Mouse (Mus musculus) Patski (cell line): ENCODE measurements at regions not wholly inside any gene's neighbourhood (a gene's known extent, or its start where the extent isn't known, plus 50 kb on each side); places are given as distances from the start of the nearest gene placed in this dataset.

ENCODE experiments used
- ATAC-seq: fragments of 100-300 bp; one replicate; pipeline ENCODE4 v1.8.0; 2021
- CTCF ChIA-PET: fragments of 350-600 bp; sonication (Branson Sonifier 250); formaldehyde crosslinking; loops from one replicate; lab custom pipeline; 2022; ENCODE audit warnings: inconsistent platforms; lab: Charles Lee
- POLR2A ChIA-PET: fragments of 350-600 bp; sonication (Branson Sonifier 250); formaldehyde crosslinking; loops from one replicate; lab custom pipeline; 2022; ENCODE audit warnings: antibody characterized with exemption, inconsistent platforms; lab: Charles Lee
- DNase-seq: peaks from one replicate; pipeline ENCODE4 v3.0.0-alpha.2; 2011; ENCODE audit warnings: low read depth, low spot score
- H3K27me3 ChIP-seq: fragments of 371-371 bp; one replicate; pipeline ENCODE4 v1.5.1; 2021
- CTCF ChIP-seq: fragments of 100-300 bp; IDR thresholded peaks from one replicate; pipeline ENCODE4 v1.5.1; 2021
- in situ Hi-C: fragments of 300-500 bp; cut with MboI; formaldehyde crosslinking; loops from 3 replicates; pipeline ENCODE4 v1.11.1; 2018; ENCODE audit warnings: low pct_unique_long_range_greater_than_20kb, mixed read lengths

GRCm38 (mm10) chr5:80938791-80939190, 81.1 kb upstream of the Adgrl3 start:
- TF ChIP-seq CTCF, result no peak
- ChIA-PET POLR2A (no interaction called here), CTCF (no interaction called here)
- ATAC-seq, result no peak
- H3K27me3 ChIP-seq, result no peaks in the 10 kb centered on the region
- DNase-seq, result no peak
- in situ Hi-C loops, result no loop called here

GRCm38 (mm10) chr5:80951861-80952599, 67.9 kb upstream of the Adgrl3 start:
- CTCF ChIA-PET, result no interaction called here
- DNase-seq (no peak), ATAC-seq (no peak)
- in situ Hi-C loops, result no loop called here
- POLR2A ChIA-PET, result no interaction called here
- no peaks in the 10 kb centered on the region for H3K27me3 ChIP-seq
- TF ChIP-seq CTCF, result no peak

GRCm38 (mm10) chr5:80952600-80953218, 67.2 kb upstream of the Adgrl3 start:
- no peak for DNase-seq
- no peak for ATAC-seq
- in situ Hi-C loops, result no loop called here

More at GRCm38 (mm10) chr5:80952600-80953218, 67.2 kb upstream of the Adgrl3 start:
- ChIA-PET POLR2A (interaction anchor here (0.6 kb wide), 1 partner anchor 60 kb away, joined by 3 read pairs; no protein-coding TSS in a partner anchor), CTCF (no interaction called here)
- no peak for TF ChIP-seq CTCF
- no peaks in the 10 kb centered on the region for H3K27me3 ChIP-seq
